Mouse (Mus musculus) liver, embryonic 11.5 days (tissue): Measurements from ENCODE around the gene Actl9. TPM values are rescaled to one million over a fixed set of nuclear protein-coding genes. Genes with fewer than 3 reads are reported as not detected.

Experiments used
- ATAC-seq: fragments of 200-750 bp; cut with Nextera tagmentation; replicated peaks from 2 replicates; pipeline ENCODE4 v1.8.0; 2017; ENCODE audit warnings: moderate number of reproducible peaks, mild to moderate bottlenecking, moderate TSS enrichment, moderate library complexity; ENCODE audit not compliant: low FRiP score
- DNase-seq: peaks from one replicate; pipeline ENCODE4 v3.0.0-alpha.2; 2017; ENCODE audit warnings: low spot score
- H3K27ac ChIP-seq: fragments of 300-500 bp; sonication (generic); 2 replicates; pipeline ENCODE4 v1.5.1; 2014; ENCODE audit warnings: mild to moderate bottlenecking, low read depth, low read length, control low read depth
- H3K27me3 ChIP-seq: fragments of 300-500 bp; sonication (generic); replicated peaks from 2 replicates; pipeline ENCODE4 v1.6.1; 2014; ENCODE audit warnings: low read length, mixed read lengths; ENCODE audit not compliant: control insufficient read depth, insufficient read depth
- H3K36me3 ChIP-seq: fragments of 300-500 bp; sonication (generic); 2 replicates; pipeline ENCODE4 v1.6.1; 2014; ENCODE audit warnings: mild to moderate bottlenecking, low read length, moderate library complexity, mixed read lengths; ENCODE audit not compliant: control insufficient read depth, insufficient read depth
- H3K4me1 ChIP-seq: fragments of 300-500 bp; sonication (generic); replicated peaks from 2 replicates; pipeline ENCODE4 v1.6.1; 2014; ENCODE audit warnings: low read length, mixed read lengths; ENCODE audit not compliant: control insufficient read depth, insufficient read depth
- H3K4me2 ChIP-seq: fragments of 300-500 bp; sonication (generic); 2 replicates; pipeline ENCODE4 v1.6.1; 2014; ENCODE audit warnings: mild to moderate bottlenecking, control low read depth, moderate library complexity
- H3K4me3 ChIP-seq: fragments of 300-500 bp; sonication (generic); 2 replicates; pipeline ENCODE4 v1.5.1; 2014; ENCODE audit warnings: low read depth, low read length, control low read depth
- H3K9ac ChIP-seq: fragments of 300-500 bp; sonication (generic); 2 replicates; pipeline ENCODE4 v1.6.1; 2014; ENCODE audit warnings: low read depth, low read length, control low read depth
- H3K9me3 ChIP-seq: fragments of 300-500 bp; sonication (generic); 2 replicates; pipeline ENCODE4 v1.6.1; 2016; ENCODE audit warnings: low read length, inconsistent platforms, mixed read lengths; ENCODE audit not compliant: control insufficient read depth
- WGBS: fragments of 180-500 bp; shearing (Covaris S2); extraction: QIAGEN DNeasy Blood & Tissue Kit; methylation state at CpG from one replicate; pipeline ENCODE4 v1.1.7; 2014; 5-methylcytosine and 5-hydroxymethylcytosine counted together
- polyA plus RNA-seq: library from polyadenylated mRNA; unstranded; fragments of >200 nt; fragmentation: Nextera tagmentation; extraction: Ambion mirVana; gene quantifications from 2 replicates; pipeline ENCODE4 v1.2.1, GENCODE M21; 2014

Actl9 gene
- polyA plus RNA-seq, 1 experiment from 2014 or later = not detected

DNA sequence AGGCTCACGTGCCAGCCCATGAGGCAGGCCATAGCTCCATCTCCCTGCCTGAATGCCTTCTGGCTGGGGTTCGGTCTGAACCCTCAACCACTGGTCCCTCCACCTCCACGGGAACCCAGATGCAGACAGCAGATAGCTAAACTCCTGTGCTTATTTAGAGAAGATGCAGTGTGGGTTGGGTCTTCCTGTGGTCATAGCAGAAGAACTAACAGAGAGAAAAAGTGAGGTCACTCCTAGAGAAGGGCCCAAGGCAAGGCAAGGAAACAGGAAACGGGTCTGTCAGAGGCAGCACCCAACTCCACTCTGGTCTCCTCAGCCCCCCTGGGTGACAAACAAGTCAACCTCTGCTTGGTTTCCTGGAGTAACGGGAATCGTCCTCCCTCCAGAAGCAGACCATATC, 38.5 kb downstream of the Actl9 start:
- no peak overlapping the region for H3K27ac ChIP-seq
- H3K4me1 ChIP-seq = no peaks in the 10 kb centered on the region
- 43% methylated on average over 6 of the region's 6 CpGs for WGBS
- ATAC-seq (no peak), DNase-seq (no peak)
- H3K36me3 ChIP-seq = no peaks in the 10 kb centered on the region
- H3K4me2 ChIP-seq = no peak overlapping the region
- H3K27me3 ChIP-seq = no peaks in the 10 kb centered on the region
- H3K4me3 ChIP-seq = no peak overlapping the region
- no peaks in the 10 kb centered on the region for H3K9me3 ChIP-seq
- H3K9ac ChIP-seq = no peak overlapping the region

Other genes starting within 250 kb of the Actl9 start
- not detected in 2 replicates for gene Olfr239, start 241.6 kb upstream of the Actl9 start, polyA plus RNA-seq
- not detected in 2 replicates for gene Olfr1564, start 211.2 kb upstream of the Actl9 start, polyA plus RNA-seq
- 9.9 and 11.0 TPM in 2 replicates for gene Zfp955a, start 177.8 kb upstream of the Actl9 start, polyA plus RNA-seq
- 0.04 and 0.06 TPM in 2 replicates for gene Olfr63, start 168.2 kb upstream of the Actl9 start, polyA plus RNA-seq
- gene Zfp955b, start 143.4 kb upstream of the Actl9 start, polyA plus RNA-seq = 4.8 and 6.1 TPM in 2 replicates
- gene Zfp81, start 74.0 kb upstream of the Actl9 start, polyA plus RNA-seq = 8.1 and 8.2 TPM in 2 replicates
- 14.2 and 15.9 TPM in 2 replicates for gene Zfp101, start 38.3 kb upstream of the Actl9 start, polyA plus RNA-seq
- 26.8 and 33.3 TPM in 2 replicates for gene Adamts10, start 91.3 kb downstream of the Actl9 start, polyA plus RNA-seq
- 8.1 and 9.8 TPM in 2 replicates for gene Myo1f, start 122.8 kb downstream of the Actl9 start, polyA plus RNA-seq
- 59.8 and 61.4 TPM in 2 replicates for gene Zfp414, start 196.2 kb downstream of the Actl9 start, polyA plus RNA-seq
- 0.82 and 1.6 TPM in 2 replicates for gene Pram1, start 205.2 kb downstream of the Actl9 start, polyA plus RNA-seq